Mouse (Mus musculus) spleen, adult 2 months (tissue): ENCODE measurements around the gene Vps53. TPM values are rescaled to one million over a fixed set of nuclear protein-coding genes. Genes with fewer than 3 reads are reported as not detected.

Experiments used
- DNase-seq, 2 experiments: peaks; one replicate each; pipeline versions ENCODE4 v3.0.0 to v3.0.0-alpha.2; 2012 to 2021; ENCODE audit warnings: low spot score in 2 of 2, low read depth in 1 of 2
- H3K27ac ChIP-seq: fragments of 200-500 bp; 2 replicates; pipeline ENCODE4 v1.5.1; 2012; ENCODE audit warnings: low read length, inconsistent platforms; ENCODE audit not compliant: insufficient read depth
- H3K27me3 ChIP-seq: fragments of 200-500 bp; 2 replicates; pipeline ENCODE4 v1.6.1; 2012; ENCODE audit warnings: mild to moderate bottlenecking, moderate library complexity, low read length, inconsistent platforms; ENCODE audit not compliant: control insufficient read depth, insufficient read depth
- H3K36me3 ChIP-seq: fragments of 200-500 bp; 2 replicates; pipeline ENCODE4 v1.6.1; 2012; ENCODE audit warnings: mild to moderate bottlenecking, low read length, inconsistent platforms; ENCODE audit not compliant: control insufficient read depth, insufficient read depth
- H3K4me1 ChIP-seq: fragments of 200-500 bp; 2 replicates; pipeline ENCODE4 v1.6.1; 2011; ENCODE audit warnings: inconsistent platforms; ENCODE audit not compliant: control insufficient read depth, insufficient read depth, insufficient read length
- H3K4me3 ChIP-seq: fragments of 200-500 bp; 2 replicates; pipeline ENCODE4 v1.5.1; 2011; ENCODE audit warnings: mild to moderate bottlenecking, inconsistent platforms; ENCODE audit not compliant: insufficient read depth, insufficient read length; ENCODE audit errors: extremely low read depth
- CTCF ChIP-seq: fragments of 200-500 bp; IDR thresholded peaks from 2 replicates; pipeline ENCODE4 v1.5.1; 2011; ENCODE audit warnings: mild to moderate bottlenecking, inconsistent platforms; ENCODE audit not compliant: insufficient read depth, insufficient read length, insufficient replicate concordance; ENCODE audit errors: extremely low read depth
- POLR2A ChIP-seq: fragments of 200-500 bp; IDR thresholded peaks from 2 replicates; pipeline ENCODE4 v1.6.1; 2011; ENCODE audit warnings: low read depth, low read length, inconsistent platforms
- WGBS: fragments of 180-500 bp; shearing (Covaris S2); methylation state at CpG from one replicate; pipeline ENCODE4 v1.1.7; 2018; 5-methylcytosine and 5-hydroxymethylcytosine counted together
- polyA plus RNA-seq: library from polyadenylated mRNA; depleted of rRNA; stranded (reverse); fragments of >200 nt; gene quantifications from 2 replicates; pipeline ENCODE4 v1.2.3, GENCODE M21; 2012

The Vps53 gene
- polyA plus RNA-seq, 1 experiment = 12.4 TPM

- WGBS = 89% methylated on average over 6 of the region's 6 CpGs
Observed at GRCm38 (mm10) chr11:76089776-76090175, 89.7 kb downstream of the Vps53 start.

GRCm38 (mm10) chr11:76088506-76088905, 90.9 kb downstream of the Vps53 start:
- no peak for DNase-seq
- H3K27ac ChIP-seq = no peak overlapping the region
- WGBS = 66% methylated on average over 4 of the region's 4 CpGs

More at GRCm38 (mm10) chr11:76089776-76090175, 89.7 kb downstream of the Vps53 start:
- Histone ChIP-seq H3K4me3 (no peak overlapping the region), H3K36me3 (peaks cover 11% of the 10 kb centered on the region), H3K4me1 (no peaks in the 10 kb centered on the region), H3K27me3 (no peaks in the 10 kb centered on the region), H3K27ac (no peak overlapping the region)
- no peak for DNase-seq
- no peak for TF ChIP-seq POLR2A
- TF ChIP-seq CTCF = no peak

GRCm38 (mm10) chr11:76085898-76086591, 93.4 kb downstream of the Vps53 start:
- peak; percentile 4 to 55 for DNase-seq
- H3K4me1 ChIP-seq = no peaks in the 10 kb centered on the region
- 81% methylated on average over 5 of the region's 5 CpGs for WGBS
- no peaks in the 10 kb centered on the region for H3K27me3 ChIP-seq
- H3K4me3 ChIP-seq = no peak overlapping the region
- no peak for TF ChIP-seq POLR2A
- peak; percentile 46; the same call in 1 of the 2 replicates for TF ChIP-seq CTCF
- H3K27ac ChIP-seq = no peak overlapping the region
- H3K36me3 ChIP-seq = peaks cover 13% of the 10 kb centered on the region

More at GRCm38 (mm10) chr11:76088506-76088905, 90.9 kb downstream of the Vps53 start:
- H3K36me3 ChIP-seq = peaks cover 11% of the 10 kb centered on the region
- no peak overlapping the region for H3K4me3 ChIP-seq
- no peaks in the 10 kb centered on the region for H3K27me3 ChIP-seq
- H3K4me1 ChIP-seq = no peaks in the 10 kb centered on the region
- TF ChIP-seq POLR2A = no peak
- TF ChIP-seq CTCF = no peak

- H3K36me3 ChIP-seq = peaks cover 15% of the 10 kb centered on the region
- no peak overlapping the region for H3K4me3 ChIP-seq
- no peak overlapping the region for H3K27ac ChIP-seq
- 67% methylated on average over 1 of the region's 1 CpGs for WGBS
- DNase-seq = no peak
- no peaks in the 10 kb centered on the region for H3K4me1 ChIP-seq
- TF ChIP-seq CTCF (no peak), POLR2A (no peak)
- no peaks in the 10 kb centered on the region for H3K27me3 ChIP-seq
Observed at GRCm38 (mm10) chr11:76084943-76085342, 94.5 kb downstream of the Vps53 start.

- no peaks in the 10 kb centered on the region for H3K4me1 ChIP-seq
- H3K27me3 ChIP-seq = no peaks in the 10 kb centered on the region
- no peak overlapping the region for H3K27ac ChIP-seq
- H3K36me3 ChIP-seq = peaks cover 14% of the 10 kb centered on the region
- 83% methylated on average over 3 of the region's 3 CpGs for whole genome bisulfite sequencing
- no peak for DNase-seq
- no peak overlapping the region for H3K4me3 ChIP-seq
- TF ChIP-seq CTCF = no peak
- no peak for TF ChIP-seq POLR2A
Observed at GRCm38 (mm10) chr11:76083941-76084367, 95.5 kb downstream of the Vps53 start.

GRCm38 (mm10) chr11:76081048-76081640, 98.3 kb downstream of the Vps53 start:
- no peak overlapping the region for H3K27ac ChIP-seq
- H3K4me1 ChIP-seq = no peaks in the 10 kb centered on the region
- TF ChIP-seq POLR2A (no peak), CTCF (no peak)
- WGBS = 84% methylated on average over 6 of the region's 6 CpGs
- no peak overlapping the region for H3K4me3 ChIP-seq
- no peak for DNase-seq
- peaks cover 20% of the 10 kb centered on the region for H3K36me3 ChIP-seq
- H3K27me3 ChIP-seq = no peaks in the 10 kb centered on the region

GRCm38 (mm10) chr11:76080293-76080692, 99.2 kb downstream of the Vps53 start:
- no peak for DNase-seq
- H3K27me3 ChIP-seq = no peaks in the 10 kb centered on the region
- no peak for TF ChIP-seq POLR2A
- TF ChIP-seq CTCF = no peak
- no peaks in the 10 kb centered on the region for H3K4me1 ChIP-seq
- H3K27ac ChIP-seq = no peak overlapping the region
- 63% methylated on average over 2 of the region's 2 CpGs for WGBS
- H3K4me3 ChIP-seq = no peak overlapping the region
- peaks cover 20% of the 10 kb centered on the region for H3K36me3 ChIP-seq
